Mouse (Mus musculus) right cerebral cortex, adult 2 months (tissue): ENCODE results near the gene Cacybp.

Experiments
- DNase-seq, 2 experiments: peaks; one replicate each; pipeline ENCODE4 v3.0.0; 2021 to 2022; ENCODE audit warnings: low spot score in 2 of 2

The Cacybp gene

GRCm38 (mm10) chr1:160217898-160218297 lies 5.2 kb upstream of the Cacybp start:
- DNase-seq: no peak

- no peak for DNase-seq
These were observed 1.5 kb upstream of the Cacybp start for GRCm38 (mm10) chr1:160214171-160214570.

DNA sequence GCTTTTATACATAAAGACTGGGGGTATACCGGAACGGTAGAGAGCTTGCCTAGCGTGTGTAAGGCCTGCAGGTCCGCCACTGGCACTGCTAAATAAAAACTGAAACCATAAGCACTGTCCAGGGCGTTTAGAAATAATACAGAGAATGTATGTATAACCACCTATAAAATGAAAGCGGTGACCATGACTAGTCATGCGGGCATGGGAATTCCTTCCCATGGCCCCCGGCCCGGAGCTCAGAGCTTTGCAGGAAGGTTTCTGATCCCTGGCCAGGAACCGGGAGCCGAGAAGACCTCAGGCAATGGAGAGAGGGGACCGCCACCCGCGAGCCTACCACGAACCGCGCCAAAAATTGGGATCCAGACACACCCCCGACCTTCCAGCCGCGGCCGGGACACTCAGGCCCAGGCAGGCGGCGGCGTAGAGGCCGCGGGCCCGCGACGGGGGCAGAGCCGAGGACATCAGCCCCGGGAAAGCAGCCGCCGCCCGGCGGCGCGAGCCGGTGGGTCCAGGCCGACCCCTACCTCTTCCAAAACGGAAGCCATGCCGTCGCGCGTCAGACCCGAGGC lies 468 bp downstream of the Cacybp start:
- DNase-seq: peak; percentile 43 to 50

- no peak for DNase-seq
These were observed 1.0 kb downstream of the Cacybp start for GRCm38 (mm10) chr1:160211597-160212122.

GRCm38 (mm10) chr1:160210566-160210965 lies 2.1 kb downstream of the Cacybp start:
- no peak for DNase-seq

- DNase-seq: no peak
These were observed 2.8 kb downstream of the Cacybp start for GRCm38 (mm10) chr1:160209844-160210243.

GRCm38 (mm10) chr1:160205486-160205885 lies 7.2 kb downstream of the Cacybp start:
- DNase-seq: no peak

GRCm38 (mm10) chr1:160195337-160195663 lies 17.4 kb downstream of the Cacybp start:
- DNase-seq: no peak

DNA sequence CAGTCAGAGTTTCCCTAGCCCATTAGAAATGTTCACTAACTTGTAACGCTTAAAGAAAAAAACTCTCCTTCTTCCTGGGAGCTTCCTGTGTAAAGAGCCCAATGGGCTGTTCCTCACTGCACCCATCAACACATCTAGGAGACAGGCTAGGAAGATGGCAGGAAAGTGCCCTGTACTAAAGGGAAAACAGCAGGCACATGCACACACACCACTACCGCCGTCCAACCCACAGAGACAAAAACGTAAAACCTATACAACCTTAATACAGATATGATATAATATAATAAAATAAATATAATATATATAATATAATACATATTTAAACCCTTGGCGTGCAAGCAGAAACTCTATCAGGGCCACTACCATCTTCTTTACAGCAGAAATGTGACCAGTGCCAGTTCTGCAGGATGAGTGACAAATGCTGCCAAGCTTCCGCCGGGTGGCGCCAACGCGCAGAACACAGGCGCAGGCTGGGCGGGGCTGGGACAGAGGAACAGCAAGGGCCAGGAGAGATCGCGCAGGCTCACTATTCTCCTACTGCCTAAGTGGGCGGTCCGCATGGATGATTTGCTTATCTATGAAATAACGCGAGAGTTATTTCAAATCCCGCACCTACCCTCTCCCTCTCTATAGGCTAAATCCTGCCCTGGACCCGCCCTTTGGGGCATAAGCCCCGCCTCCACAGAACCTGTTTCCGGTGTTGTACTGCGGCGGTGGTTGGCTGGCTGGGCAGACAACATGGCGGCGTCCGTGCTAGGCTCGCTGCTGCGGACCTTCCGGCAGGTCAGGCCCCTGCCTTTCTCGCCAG lies 17.9 kb downstream of the Cacybp start, which contains the start of gene Mrps14:
Mrps14 (plus strand) TSS at position 687 of the 808 bp plus-strand sequence.
- peak; percentile 95 to 97 for DNase-seq

- peak; percentile 73 to 74 for DNase-seq
These were observed 28.2 kb downstream of the Cacybp start for GRCm38 (mm10) chr1:160184506-160184905.

DNA sequence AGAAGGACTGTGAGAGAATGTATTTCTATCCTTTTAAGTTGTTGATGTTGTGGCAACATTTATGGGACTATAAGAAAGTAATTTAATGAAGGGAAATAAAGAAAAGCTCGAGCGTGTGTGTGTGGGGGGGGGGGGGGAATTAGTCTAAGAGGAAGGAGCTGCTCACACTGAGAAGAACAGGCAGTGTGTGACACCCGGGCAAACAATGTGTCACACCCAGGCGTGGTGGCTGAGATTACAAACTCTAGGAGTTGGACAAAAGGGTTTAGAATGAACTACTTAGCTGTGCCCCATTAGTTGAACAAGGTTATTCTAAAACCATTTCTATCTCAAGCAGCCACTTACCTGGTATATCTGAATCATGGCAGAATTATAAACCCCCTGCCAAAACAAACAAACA lies 31.5 kb downstream of the Cacybp start:
- no peak for DNase-seq

- no peak for DNase-seq
These were observed 35.8 kb downstream of the Cacybp start for GRCm38 (mm10) chr1:160176903-160177302.

DNA sequence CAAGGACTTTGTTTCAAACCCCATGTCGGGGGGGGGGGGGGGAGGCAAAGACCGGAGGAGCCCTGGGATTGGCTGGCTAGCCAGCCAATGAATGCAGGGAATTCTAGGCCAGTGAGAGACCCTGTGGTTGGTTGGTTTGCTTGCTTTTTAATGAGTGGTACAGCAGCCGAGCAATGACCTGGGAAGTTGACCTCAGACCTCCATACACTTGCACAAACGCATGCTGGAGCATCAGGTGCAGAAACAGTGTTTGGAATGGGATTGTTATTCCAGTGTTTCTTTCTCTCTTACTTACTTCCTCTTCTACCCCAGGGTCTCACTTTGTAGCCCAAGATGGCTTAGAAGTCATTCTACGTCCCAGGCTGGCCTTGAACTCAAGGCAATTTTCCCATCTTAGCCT lies 46.1 kb downstream of the Cacybp start:
- DNase-seq: no peak

DNA sequence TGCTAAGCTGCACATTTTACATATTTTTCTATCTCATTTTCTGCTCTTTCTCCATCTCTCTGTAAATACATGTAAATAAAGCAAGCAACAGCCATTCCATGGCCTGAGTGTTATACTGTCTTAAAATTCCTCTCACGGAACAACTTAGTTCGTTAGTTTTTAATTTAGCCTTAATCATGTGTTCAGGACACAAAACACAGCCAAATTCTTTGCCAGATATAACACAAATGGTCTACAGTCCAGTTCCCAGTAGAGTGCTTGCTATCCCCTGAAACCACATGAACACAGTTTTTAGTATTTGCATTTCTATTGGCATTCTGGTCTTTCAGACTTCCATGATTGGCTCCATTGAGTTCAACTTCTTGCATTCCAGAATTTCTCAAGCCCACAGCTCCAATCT lies 54.5 kb downstream of the Cacybp start:
- no peak for DNase-seq

GRCm38 (mm10) chr1:160153480-160153879 lies 59.2 kb downstream of the Cacybp start, which contains the start of gene Tnn:
Tnn (minus strand) TSS chr1:160153580.
- DNase-seq: no peak
